14 mouse cellular contexts compared by ENCODE assay signal in the genomic region with DNA sequence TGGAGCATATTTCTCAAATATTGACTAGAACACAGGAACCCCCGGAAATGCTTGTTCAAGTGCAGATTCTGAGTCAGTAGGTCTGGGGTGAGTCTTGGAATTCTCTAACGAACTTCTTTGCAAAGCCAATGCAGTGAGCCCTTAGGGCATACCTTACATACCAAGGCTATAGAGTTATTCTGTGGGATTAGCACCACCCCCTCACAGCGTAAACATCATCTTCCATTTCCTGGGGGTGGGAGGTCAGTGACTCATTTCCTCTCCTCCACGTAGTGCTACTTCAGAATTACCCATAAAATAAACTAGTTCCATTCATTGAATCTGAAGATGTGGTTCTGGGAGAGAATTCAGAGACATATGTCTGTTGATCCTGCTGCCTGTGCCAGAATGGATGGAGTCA.
"Had no signal": no experiment of that assay in that cellular context is flagged by ENCODE, and none has a peak within 500 bp of the region (broad histone marks: within the 10 kb centered on the region; RNA-seq: fewer than 3 reads in every experiment).

No protein-coding gene starts in this region.

- H3K27ac ChIP-seq: limb, embryonic 10.5 days; liver, embryonic 15.5 days; midbrain, embryonic 10.5 days; neural tube, embryonic 12.5 days had no signal

- H3K4me2 ChIP-seq: liver, embryonic 11.5 days; liver, embryonic 15.5 days; neural tube, embryonic 12.5 days had no signal

- ATAC-seq: lung, postnatal 0 days had no signal

- H3K9me3 ChIP-seq: limb, embryonic 10.5 days; liver, embryonic 15.5 days had no signal

- DNase-seq: kidney, adult 8-10 months; kidney, postnatal 14 days; lung, adult 2 months; lung, postnatal 36 days; midbrain, embryonic 14.5 days; right cerebral cortex, postnatal 14 days; thymus, adult 18-20 months; thymus, postnatal 14 days had no signal

- H3K9ac ChIP-seq: liver, embryonic 15.5 days; neural tube, embryonic 12.5 days had no signal

- H3K4me1 ChIP-seq: limb, embryonic 10.5 days; liver, embryonic 15.5 days; midbrain, embryonic 10.5 days; neural tube, embryonic 12.5 days had no signal

- H3K27me3 ChIP-seq: liver, embryonic 15.5 days; neural tube, embryonic 12.5 days had no signal

- H3K36me3 ChIP-seq: limb, embryonic 10.5 days; liver, embryonic 15.5 days; midbrain, embryonic 10.5 days; neural tube, embryonic 12.5 days had no signal

- H3K4me3 ChIP-seq: limb, embryonic 10.5 days; liver, embryonic 15.5 days; midbrain, embryonic 10.5 days; neural tube, embryonic 12.5 days had no signal
